Mouse (Mus musculus): Measurements from ENCODE around the gene Dse. TPM values are rescaled to one million over a fixed set of nuclear protein-coding genes. Genes with fewer than 3 reads are reported as not detected.
A peak's percentile ranks its signal among the peaks of the same experiment; 100 is the strongest.

Dse gene
- polyA plus RNA-seq, 1 experiment from 2014 or later: 24.1 TPM

- H3K9me3 ChIP-seq (ENCODE audit: control insufficient read depth, low read length): no peaks in the 10 kb centered on the region
- peak; percentile 39; the same call in 1 of the 2 replicates for ATAC-seq (ENCODE audit: low FRiP score, low TSS enrichment)
- H3K27me3 ChIP-seq (ENCODE audit: control insufficient read depth, insufficient read depth, low read length): no peaks in the 10 kb centered on the region
- no peaks in the 10 kb centered on the region for H3K36me3 ChIP-seq (ENCODE audit: control insufficient read depth, insufficient read depth, low read length)
- no peak overlapping the region for H3K4me2 ChIP-seq (replicated peaks; ENCODE audit: low read depth, low read length)
- no peak overlapping the region for H3K27ac ChIP-seq (ENCODE audit: low read depth, low read length)
- H3K4me1 ChIP-seq (ENCODE audit: control insufficient read depth, insufficient read depth, low read length): no peaks in the 10 kb centered on the region
- 36% methylated on average over 2 of the region's 2 CpGs for WGBS
- no peak overlapping the region for H3K4me3 ChIP-seq (ENCODE audit: low read length)
- no peak overlapping the region for H3K9ac ChIP-seq (ENCODE audit: low read depth, low read length)
These were observed 26.6 kb upstream of the Dse start for GRCm38 (mm10) chr10:34233931-34234745.

- WGBS: 50% methylated on average over 1 of the region's 1 CpGs
- H3K27me3 ChIP-seq (ENCODE audit: control insufficient read depth, insufficient read depth, low read length): no peaks in the 10 kb centered on the region
- H3K4me3 ChIP-seq (ENCODE audit: low read length): no peak overlapping the region
- H3K4me1 ChIP-seq (ENCODE audit: control insufficient read depth, insufficient read depth, low read length): no peaks in the 10 kb centered on the region
- H3K4me2 ChIP-seq (replicated peaks; ENCODE audit: low read depth, low read length): no peak overlapping the region
- no peak overlapping the region for H3K27ac ChIP-seq (ENCODE audit: low read depth, low read length)
- no peak overlapping the region for H3K9ac ChIP-seq (ENCODE audit: low read depth, low read length)
- H3K36me3 ChIP-seq (ENCODE audit: control insufficient read depth, insufficient read depth, low read length): no peaks in the 10 kb centered on the region
- H3K9me3 ChIP-seq (ENCODE audit: control insufficient read depth, low read length): no peaks in the 10 kb centered on the region
- ATAC-seq (ENCODE audit: low FRiP score, low TSS enrichment): no peak
These were observed 25.9 kb upstream of the Dse start for GRCm38 (mm10) chr10:34233418-34233817.

- 60% methylated on average over 5 of the region's 5 CpGs for WGBS
- no peak overlapping the region for H3K4me3 ChIP-seq (ENCODE audit: low read length)
- no peaks in the 10 kb centered on the region for H3K27me3 ChIP-seq (ENCODE audit: control insufficient read depth, insufficient read depth, low read length)
- H3K4me1 ChIP-seq (ENCODE audit: control insufficient read depth, insufficient read depth, low read length): no peaks in the 10 kb centered on the region
- H3K27ac ChIP-seq (ENCODE audit: low read depth, low read length): no peak overlapping the region
- H3K4me2 ChIP-seq (replicated peaks; ENCODE audit: low read depth, low read length): no peak overlapping the region
- H3K9me3 ChIP-seq (ENCODE audit: control insufficient read depth, low read length): no peaks in the 10 kb centered on the region
- H3K36me3 ChIP-seq (ENCODE audit: control insufficient read depth, insufficient read depth, low read length): no peaks in the 10 kb centered on the region
- no peak overlapping the region for H3K9ac ChIP-seq (ENCODE audit: low read depth, low read length)
- no peak for ATAC-seq (ENCODE audit: low FRiP score, low TSS enrichment)
These were observed 22.7 kb upstream of the Dse start for GRCm38 (mm10) chr10:34230121-34230675.

GRCm38 (mm10) chr10:34229491-34229890 is 22.0 kb upstream of the Dse start:
- no peaks in the 10 kb centered on the region for H3K27me3 ChIP-seq (ENCODE audit: control insufficient read depth, insufficient read depth, low read length)
- H3K27ac ChIP-seq (ENCODE audit: low read depth, low read length): no peak overlapping the region
- no peak overlapping the region for H3K9ac ChIP-seq (ENCODE audit: low read depth, low read length)
- no peak overlapping the region for H3K4me2 ChIP-seq (replicated peaks; ENCODE audit: low read depth, low read length)
- no peaks in the 10 kb centered on the region for H3K36me3 ChIP-seq (ENCODE audit: control insufficient read depth, insufficient read depth, low read length)
- H3K9me3 ChIP-seq (ENCODE audit: control insufficient read depth, low read length): no peaks in the 10 kb centered on the region
- 84% methylated on average over 4 of the region's 4 CpGs for WGBS
- H3K4me3 ChIP-seq (ENCODE audit: low read length): no peak overlapping the region
- ATAC-seq (ENCODE audit: low FRiP score, low TSS enrichment): no peak
- no peaks in the 10 kb centered on the region for H3K4me1 ChIP-seq (ENCODE audit: control insufficient read depth, insufficient read depth, low read length)

- ATAC-seq (ENCODE audit: low FRiP score, low TSS enrichment): no peak
- H3K27me3 ChIP-seq (ENCODE audit: control insufficient read depth, insufficient read depth, low read length): no peaks in the 10 kb centered on the region
- H3K4me1 ChIP-seq (ENCODE audit: control insufficient read depth, insufficient read depth, low read length): no peaks in the 10 kb centered on the region
- no peak overlapping the region for H3K4me2 ChIP-seq (replicated peaks; ENCODE audit: low read depth, low read length)
- H3K36me3 ChIP-seq (ENCODE audit: control insufficient read depth, insufficient read depth, low read length): no peaks in the 10 kb centered on the region
- H3K9ac ChIP-seq (ENCODE audit: low read depth, low read length): no peak overlapping the region
- H3K27ac ChIP-seq (ENCODE audit: low read depth, low read length): no peak overlapping the region
- H3K4me3 ChIP-seq (ENCODE audit: low read length): no peak overlapping the region
- no peaks in the 10 kb centered on the region for H3K9me3 ChIP-seq (ENCODE audit: control insufficient read depth, low read length)
- 68% methylated on average over 3 of the region's 3 CpGs for WGBS
These were observed 16.1 kb upstream of the Dse start for GRCm38 (mm10) chr10:34223660-34224059.

GRCm38 (mm10) chr10:34221909-34222620 is 14.6 kb upstream of the Dse start:
- Histone ChIP-seq H3K36me3 (ENCODE audit: control insufficient read depth, insufficient read depth, low read length) (no peaks in the 10 kb centered on the region), H3K27me3 (ENCODE audit: control insufficient read depth, insufficient read depth, low read length) (no peaks in the 10 kb centered on the region), H3K4me1 (ENCODE audit: control insufficient read depth, insufficient read depth, low read length) (no peaks in the 10 kb centered on the region), H3K4me2 (replicated peaks; ENCODE audit: low read depth, low read length) (no peak overlapping the region), H3K9ac (ENCODE audit: low read depth, low read length) (no peak overlapping the region), H3K9me3 (ENCODE audit: control insufficient read depth, low read length) (no peaks in the 10 kb centered on the region), H3K4me3 (ENCODE audit: low read length) (no peak overlapping the region), H3K27ac (ENCODE audit: low read depth, low read length) (no peak overlapping the region)
- WGBS: 64% methylated on average over 3 of the region's 3 CpGs
- 0 out of 2 replicates have a peak, but pooled peaks have one; percentile 43 for ATAC-seq (ENCODE audit: low FRiP score, low TSS enrichment)

- no peak for ATAC-seq (ENCODE audit: low FRiP score, low TSS enrichment)
- Histone ChIP-seq H3K27me3 (ENCODE audit: control insufficient read depth, insufficient read depth, low read length) (no peaks in the 10 kb centered on the region), H3K4me2 (replicated peaks; ENCODE audit: low read depth, low read length) (no peak overlapping the region), H3K9me3 (ENCODE audit: control insufficient read depth, low read length) (no peaks in the 10 kb centered on the region), H3K4me3 (ENCODE audit: low read length) (no peak overlapping the region), H3K27ac (ENCODE audit: low read depth, low read length) (no peak overlapping the region), H3K4me1 (ENCODE audit: control insufficient read depth, insufficient read depth, low read length) (no peaks in the 10 kb centered on the region), H3K36me3 (ENCODE audit: control insufficient read depth, insufficient read depth, low read length) (no peaks in the 10 kb centered on the region), H3K9ac (ENCODE audit: low read depth, low read length) (no peak overlapping the region)
- WGBS: 93% methylated on average over 3 of the region's 3 CpGs
These were observed 10.7 kb upstream of the Dse start for GRCm38 (mm10) chr10:34218191-34218590.

GRCm38 (mm10) chr10:34215667-34216066 is 8.2 kb upstream of the Dse start:
- ATAC-seq (ENCODE audit: low FRiP score, low TSS enrichment): no peak

GRCm38 (mm10) chr10:34209951-34210350 is 2.4 kb upstream of the Dse start:
- ATAC-seq (ENCODE audit: low FRiP score, low TSS enrichment): no peak
- no peaks in the 10 kb centered on the region for H3K9me3 ChIP-seq (ENCODE audit: control insufficient read depth, low read length)
- no peak overlapping the region for H3K4me2 ChIP-seq (replicated peaks; ENCODE audit: low read depth, low read length)
- no peaks in the 10 kb centered on the region for H3K4me1 ChIP-seq (ENCODE audit: control insufficient read depth, insufficient read depth, low read length)
- H3K27ac ChIP-seq (ENCODE audit: low read depth, low read length): no peak overlapping the region
- no peaks in the 10 kb centered on the region for H3K36me3 ChIP-seq (ENCODE audit: control insufficient read depth, insufficient read depth, low read length)
- H3K4me3 ChIP-seq (ENCODE audit: low read length): no peak overlapping the region
- H3K27me3 ChIP-seq (ENCODE audit: control insufficient read depth, insufficient read depth, low read length): no peaks in the 10 kb centered on the region
- no peak overlapping the region for H3K9ac ChIP-seq (ENCODE audit: low read depth, low read length)

More at GRCm38 (mm10) chr10:34215667-34216066, 8.2 kb upstream of the Dse start:
- Histone ChIP-seq H3K9ac (ENCODE audit: low read depth, low read length) (no peak overlapping the region), H3K4me2 (replicated peaks; ENCODE audit: low read depth, low read length) (no peak overlapping the region), H3K9me3 (ENCODE audit: control insufficient read depth, low read length) (no peaks in the 10 kb centered on the region), H3K27me3 (ENCODE audit: control insufficient read depth, insufficient read depth, low read length) (no peaks in the 10 kb centered on the region), H3K4me3 (ENCODE audit: low read length) (no peak overlapping the region), H3K4me1 (ENCODE audit: control insufficient read depth, insufficient read depth, low read length) (no peaks in the 10 kb centered on the region), H3K36me3 (ENCODE audit: control insufficient read depth, insufficient read depth, low read length) (no peaks in the 10 kb centered on the region), H3K27ac (ENCODE audit: low read depth, low read length) (no peak overlapping the region)
- 88% methylated on average over 1 of the region's 1 CpGs for WGBS

All from kidney, embryonic 14.5 days (tissue).